Mouse (Mus musculus) retina, embryonic 14.5 days (tissue): ENCODE measurements around the gene Nol3.
A peak's percentile ranks its signal among the peaks of the same experiment; 100 is the strongest.

Experiments
- DNase-seq: peaks from one replicate; pipeline ENCODE4 v3.0.0-alpha.2; 2015; ENCODE audit warnings: low spot score

Gene Nol3

DNA sequence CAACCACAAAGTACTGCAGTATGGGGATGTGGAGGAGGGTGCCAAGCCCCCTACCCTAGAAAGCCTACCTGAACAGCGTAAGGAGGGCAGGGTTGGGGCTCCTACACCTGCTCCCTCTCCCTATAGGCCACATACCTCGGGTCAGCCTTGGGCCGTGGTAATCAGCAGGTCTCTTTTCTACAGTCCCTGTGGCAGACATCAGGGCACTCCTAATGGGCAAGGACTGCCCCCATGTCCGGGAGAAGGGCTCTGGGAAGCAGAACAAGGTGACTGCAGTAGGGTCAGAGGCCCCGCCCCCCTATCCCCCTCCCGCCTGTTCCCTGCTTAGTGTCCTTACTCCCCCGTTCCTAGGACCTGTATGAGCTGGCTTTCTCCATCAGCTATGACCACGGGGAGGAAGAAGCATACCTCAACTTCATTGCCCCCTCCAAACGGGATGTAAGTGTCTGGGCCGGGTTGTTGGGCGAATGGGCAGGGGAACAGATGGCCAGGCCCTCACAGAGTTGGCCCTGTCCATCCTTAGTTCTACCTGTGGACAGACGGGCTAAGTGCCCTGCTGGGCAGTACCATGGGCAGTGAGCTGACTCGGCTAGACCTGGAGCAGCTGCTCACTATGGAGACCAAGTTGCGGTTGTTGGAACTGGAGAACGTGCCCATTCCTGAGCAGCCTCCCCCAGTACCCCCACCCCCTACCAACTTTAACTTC, 33.4 kb downstream of the Nol3 start:
- no peak for DNase-seq

DNA sequence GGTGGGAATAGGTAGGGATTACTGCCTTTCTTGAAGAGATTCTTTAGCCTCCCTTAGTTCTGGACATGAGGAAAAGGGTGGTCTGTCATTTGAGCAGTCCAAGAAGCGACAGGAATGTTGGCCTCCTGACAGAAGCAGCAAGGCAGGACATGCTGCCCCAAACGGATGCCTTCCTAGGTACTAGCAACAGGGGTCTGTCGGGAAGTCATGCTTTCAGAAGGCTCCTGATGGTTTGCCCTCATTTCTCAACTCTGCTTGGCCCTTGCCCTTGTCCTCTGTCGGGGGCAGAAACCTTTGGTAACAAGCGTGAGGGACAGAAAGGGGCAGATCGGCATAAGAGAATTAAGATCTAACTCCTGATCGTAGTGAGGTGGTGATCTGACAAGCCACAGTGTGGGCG, 34.2 kb downstream of the Nol3 start:
- no peak for DNase-seq

GRCm38 (mm10) chr8:105311718-105312117, 35.8 kb downstream of the Nol3 start:
- no peak for DNase-seq

DNA sequence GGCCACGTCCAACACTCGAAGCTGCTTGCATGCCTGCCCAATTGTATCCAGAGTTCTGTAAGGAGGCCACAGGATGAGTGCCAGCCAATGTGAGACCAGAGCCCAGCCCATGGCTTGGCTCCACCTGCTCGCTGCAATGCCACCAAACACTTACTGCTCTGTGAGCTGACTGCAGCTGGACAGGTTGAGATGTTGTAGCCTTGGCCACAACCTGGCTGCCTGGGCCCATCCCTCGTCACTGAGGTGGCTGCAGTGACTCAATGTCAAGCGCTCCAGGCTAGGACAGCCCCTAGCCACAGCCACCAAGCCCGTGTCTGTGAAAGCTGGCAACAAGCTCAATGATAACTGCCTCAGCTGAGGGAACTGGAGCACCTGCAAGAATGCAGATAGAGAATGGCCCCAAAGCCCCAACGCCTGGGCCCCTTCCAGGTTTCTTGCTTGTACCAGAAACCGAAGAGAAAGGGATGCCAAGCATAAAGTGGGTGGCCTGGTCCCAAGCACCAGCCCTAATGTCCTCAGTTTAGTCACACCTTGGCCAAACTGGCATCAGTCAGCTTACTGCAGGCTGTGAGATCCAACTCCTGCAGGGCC, 37.0 kb downstream of the Nol3 start:
- DNase-seq = no peak

DNA sequence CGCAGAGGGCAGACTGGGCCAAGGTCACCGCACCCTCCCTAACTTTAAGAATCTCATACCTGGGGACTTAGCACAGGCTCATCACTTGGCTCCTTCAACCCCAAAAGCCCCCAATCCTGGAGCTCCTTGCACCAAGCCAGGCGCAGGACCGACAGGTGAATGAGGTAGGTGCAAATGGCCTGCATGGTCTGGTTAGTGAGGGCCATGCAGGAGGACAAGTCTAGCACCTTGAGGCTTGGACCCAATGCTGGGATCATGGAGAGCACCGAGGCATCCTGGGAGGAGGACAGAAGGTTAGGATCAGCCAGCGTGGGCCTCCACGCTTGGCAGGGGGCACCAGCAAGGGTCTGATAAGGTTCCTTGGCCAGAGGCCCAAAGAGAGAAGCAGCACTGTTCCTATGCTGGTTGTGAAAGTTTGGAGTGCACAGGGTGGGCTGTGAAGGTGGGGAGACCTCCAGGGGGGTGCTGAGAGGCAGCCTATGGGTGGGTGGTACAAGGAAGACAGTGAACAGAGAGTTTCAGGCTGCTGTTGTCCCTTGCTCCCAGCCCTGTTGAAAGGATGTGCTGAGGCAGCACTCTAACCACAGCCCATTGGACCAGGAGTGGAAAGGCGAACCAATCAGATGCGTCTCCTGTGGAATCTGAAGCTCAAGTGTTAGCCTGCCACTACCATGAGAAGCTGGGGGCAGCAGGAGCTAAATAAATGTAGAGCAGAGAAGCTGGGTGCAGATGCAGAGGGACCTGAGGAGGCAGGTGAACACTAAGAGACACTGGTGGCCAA, 37.9 kb downstream of the Nol3 start:
- no peak for DNase-seq

DNA sequence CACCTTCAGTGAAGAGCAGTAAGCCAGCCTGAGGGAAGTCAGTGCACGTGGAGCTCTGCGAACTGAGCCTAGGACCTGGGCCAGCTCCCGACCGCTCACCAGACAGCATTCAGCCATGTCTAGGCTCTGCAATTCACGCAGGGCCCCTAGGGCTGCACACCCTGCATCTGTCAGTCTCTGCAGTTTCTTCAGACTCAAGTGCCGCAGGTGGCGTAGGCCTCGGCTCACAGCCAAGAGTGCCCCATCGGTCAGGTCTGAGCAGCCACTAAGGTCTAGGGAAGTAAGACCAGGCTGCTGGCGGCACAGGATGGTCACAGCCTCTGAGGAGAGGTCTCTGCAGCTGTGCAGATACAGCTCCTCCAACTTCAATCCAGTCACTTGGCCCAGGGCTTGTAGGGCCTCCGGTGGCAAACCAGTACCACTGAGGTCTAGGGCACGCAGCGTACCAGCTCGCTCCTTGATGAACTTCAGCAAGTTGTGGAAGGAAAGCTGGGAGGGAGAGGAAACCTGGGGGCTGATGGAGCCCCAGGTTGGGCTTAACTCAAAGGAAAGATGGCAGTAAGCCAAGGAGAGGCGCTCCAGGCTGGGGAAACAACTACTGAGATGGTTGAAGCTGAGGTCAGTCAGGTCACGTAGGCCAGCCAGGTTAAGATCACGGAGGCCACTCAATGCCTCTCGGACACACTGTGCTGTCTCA, 39.3 kb downstream of the Nol3 start:
- DNase-seq = no peak

DNA sequence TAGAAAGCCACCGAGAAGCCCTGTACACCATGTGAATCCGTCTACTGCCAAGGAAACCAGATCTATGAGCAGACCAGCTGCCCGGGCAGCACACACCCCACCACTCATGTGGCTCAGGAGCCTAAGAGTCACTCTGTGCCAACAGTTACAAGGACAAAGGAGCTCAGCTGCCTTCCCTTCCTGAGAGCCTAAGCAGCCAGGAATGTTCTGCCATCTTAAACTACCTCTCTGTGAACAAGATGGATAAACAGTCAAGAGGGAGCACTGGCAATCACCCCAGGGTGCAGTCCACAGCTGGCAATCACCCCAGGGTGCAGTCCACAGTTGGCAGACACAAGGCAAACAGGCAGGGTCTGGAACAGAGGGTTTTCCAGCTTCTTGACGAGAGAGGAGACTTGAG, 42.0 kb downstream of the Nol3 start:
- no peak for DNase-seq

GRCm38 (mm10) chr8:105318662-105319190, 42.8 kb downstream of the Nol3 start:
- no peak for DNase-seq

GRCm38 (mm10) chr8:105323183-105323582, 47.2 kb downstream of the Nol3 start:
- no peak for DNase-seq

DNA sequence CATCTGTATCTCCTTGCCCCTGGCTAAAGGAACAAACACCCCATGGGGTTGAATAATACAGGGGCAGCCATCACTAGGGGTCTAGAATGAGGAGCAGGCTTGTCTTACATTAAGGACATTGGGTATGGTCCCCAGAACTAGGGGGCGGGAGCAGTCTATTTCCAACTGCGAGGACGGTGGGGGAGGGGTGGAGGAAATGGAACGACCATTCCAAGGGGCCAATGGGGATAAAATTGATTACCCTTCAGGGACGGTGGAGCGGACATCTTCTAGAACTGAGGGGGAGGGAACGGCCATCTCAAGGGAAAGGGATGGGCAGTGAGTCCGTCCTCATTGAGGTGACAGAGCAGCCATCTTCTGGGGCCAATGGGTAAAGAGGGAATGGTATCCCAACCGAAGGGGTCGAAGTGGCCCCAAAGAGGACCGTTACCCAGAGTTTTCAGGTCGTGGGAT, 49.7 kb downstream of the Nol3 start:
- DNase-seq = no peak

DNA sequence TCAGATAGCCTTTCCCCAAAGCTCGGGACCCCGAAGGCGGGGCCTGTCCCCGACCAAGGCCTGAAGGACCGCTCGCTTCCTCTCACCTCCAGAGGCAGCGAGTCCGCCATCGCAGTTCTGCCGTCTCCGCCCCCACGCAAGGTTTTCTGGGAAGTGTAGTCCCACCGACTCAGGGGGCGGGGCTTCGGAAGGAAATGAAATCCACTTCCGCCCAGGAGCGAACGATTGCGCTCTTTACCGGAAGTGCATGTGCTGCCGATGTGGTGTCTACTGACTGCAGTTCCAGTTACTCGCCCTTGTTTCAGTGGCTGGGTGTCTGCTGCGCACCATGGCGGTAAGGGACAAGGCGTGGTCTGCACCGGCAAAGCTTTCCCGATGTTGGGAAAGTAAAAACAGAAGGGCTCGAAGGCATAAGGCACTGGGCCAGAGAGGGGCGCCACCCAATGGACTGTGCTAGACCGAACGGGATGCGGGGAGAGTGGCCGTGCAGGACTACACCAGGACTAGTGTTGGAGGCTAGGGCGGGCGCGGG, 50.3 kb downstream of the Nol3 start, which contains the start of the genes Lrrc29 and Tmem208:
Gene Lrrc29, minus strand, starts transcription at position 138 of the 532 bp plus-strand sequence.
Gene Tmem208, plus strand, starts transcription at position 214 of the 532 bp plus-strand sequence.
- DNase-seq = peak; percentile 97

DNA sequence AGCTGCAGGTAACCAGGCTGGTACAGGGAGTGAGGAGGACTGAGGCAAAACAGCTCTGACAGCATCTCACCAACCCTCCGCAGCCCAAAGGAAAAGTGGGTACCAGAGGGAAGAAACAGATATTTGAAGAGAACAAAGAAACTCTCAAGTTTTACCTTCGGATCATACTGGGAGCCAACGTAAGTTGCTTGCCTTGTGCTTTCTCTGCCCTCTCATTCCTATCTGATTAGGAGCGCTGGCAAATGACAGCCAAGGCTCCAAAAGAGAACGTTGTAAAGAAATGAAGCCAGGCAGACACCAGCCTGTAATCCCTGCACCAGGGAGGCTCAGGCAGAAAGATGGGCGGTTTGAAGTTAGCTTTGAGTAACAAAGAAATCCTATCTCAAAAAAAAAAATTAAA, 51.0 kb downstream of the Nol3 start:
- DNase-seq = no peak

GRCm38 (mm10) chr8:105330325-105330724, 54.4 kb downstream of the Nol3 start:
- DNase-seq = no peak

DNA sequence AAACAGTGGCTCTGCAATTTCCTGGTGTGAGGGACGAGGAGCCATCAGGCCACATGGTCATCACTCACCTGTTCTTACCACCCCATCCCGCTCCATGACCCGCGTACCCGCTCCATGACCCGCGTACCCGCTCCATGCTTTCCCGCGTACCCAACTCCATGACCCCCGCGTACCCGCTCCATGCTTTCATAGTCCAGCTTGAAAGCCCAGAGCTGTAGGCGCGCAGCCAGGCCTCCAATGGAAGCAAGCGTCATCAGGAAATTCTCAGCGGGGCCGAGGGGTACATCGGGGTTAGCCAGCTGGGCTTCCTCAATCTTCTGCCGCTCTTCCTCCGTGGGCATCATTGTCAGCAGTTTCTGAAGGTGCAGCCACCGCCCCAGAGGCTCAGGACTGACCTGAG, 55.5 kb downstream of the Nol3 start:
- DNase-seq = no peak
